8 mouse cellular contexts compared by ENCODE assay signal in the genomic region with DNA sequence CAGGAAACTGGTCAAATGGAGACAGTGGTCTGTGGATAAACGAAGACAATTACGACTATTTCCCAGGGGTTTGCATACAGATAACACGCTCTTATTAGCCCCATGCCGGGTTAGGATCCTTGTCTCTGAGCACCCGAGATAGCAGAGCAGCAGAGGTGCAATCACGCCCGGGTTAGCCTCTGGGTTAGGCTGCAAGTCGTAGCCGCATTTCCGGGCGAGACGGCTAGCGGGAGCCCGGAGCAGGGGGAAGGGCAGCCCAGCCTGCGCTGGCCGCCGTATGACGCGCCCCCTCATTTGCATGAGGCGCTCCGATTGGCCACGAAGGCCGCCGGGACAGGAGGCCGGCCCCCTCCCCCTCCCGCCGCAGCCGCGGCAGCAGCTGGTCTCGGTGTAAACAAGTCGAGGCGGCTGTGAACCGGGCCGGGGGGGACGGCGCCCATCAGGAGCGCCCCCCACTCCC. TPM values are rescaled to one million over a fixed set of nuclear protein-coding genes. Genes with fewer than 3 reads are reported as not detected.
DNase-seq lines count a peak whose midpoint lies in the region; ATAC-seq and TF ChIP-seq lines count a peak whose summit lies in the region.

Gene Ypel3 (plus strand): TSS at position 358 of the 460 bp plus-strand sequence.

- peak within 1 kb of the TSS; percentile 84 for H3K4me2 ChIP-seq in CH12.LX (ENCODE audit: insufficient read depth, low read depth, poor library complexity, severe bottlenecking)
- H3K4me2 ChIP-seq in heart, embryonic 14.5 days (ENCODE audit: low read length) = peak within 1 kb of the TSS; percentile 97
- H3K4me2 ChIP-seq in liver, embryonic 14.5 days (ENCODE audit: low read depth) = peak within 1 kb of the TSS; percentile 92
- H3K4me2 ChIP-seq in stomach, postnatal 0 days (replicated peaks; ENCODE audit: low read depth) = peak within 1 kb of the TSS; percentile 100

- H3K36me3 ChIP-seq in CH12.LX (replicated peaks in 1 of 2; ENCODE audit: control insufficient read depth in 1 of 2, insufficient read depth in 1 of 2, low read length in 1 of 2) = peaks cover 27 to 56% of the 10 kb centered on the region in 2 experiments
- peaks cover 20% of the 10 kb centered on the region for H3K36me3 ChIP-seq in forebrain, embryonic 10.5 days (replicated peaks)
- H3K36me3 ChIP-seq in heart, embryonic 14.5 days (ENCODE audit: control insufficient read depth, insufficient read depth, low read length) = peaks cover 33% of the 10 kb centered on the region
- peaks cover 7% of the 10 kb centered on the region for H3K36me3 ChIP-seq in liver, embryonic 14.5 days (replicated peaks; ENCODE audit: control insufficient read depth, insufficient read depth, low read depth)
- no peaks in the 10 kb centered on the region for H3K36me3 ChIP-seq in stomach, postnatal 0 days (ENCODE audit: control insufficient read depth, insufficient read depth, low read length)

- peak within 1 kb of the TSS; percentile 70 to 89 (median 77) for H3K4me3 ChIP-seq in CH12.LX (replicated peaks in 1 of 3; ENCODE audit: low read depth in 2 of 3, low read length in 2 of 3, poor library complexity in 1 of 3)
- peak within 1 kb of the TSS; percentile 88 for H3K4me3 ChIP-seq in forebrain, embryonic 10.5 days
- peak within 1 kb of the TSS; percentile 83 to 85 for H3K4me3 ChIP-seq in heart, embryonic 14.5 days (ENCODE audit: control insufficient read depth in 1 of 2, insufficient read depth in 1 of 2, low read depth in 1 of 2, low read length in 2 of 2)
- H3K4me3 ChIP-seq in liver, embryonic 14.5 days (ENCODE audit: insufficient read depth in 1 of 2, low read depth in 2 of 2, low read length in 2 of 2) = peak within 1 kb of the TSS; percentile 78 to 87
- H3K4me3 ChIP-seq in stomach, postnatal 0 days (ENCODE audit: low read depth, low read length) = peak within 1 kb of the TSS; percentile 77

- dilution Hi-C loops in CH12.LX (cut with MboI; ENCODE audit: extremely low pct_ligation_motif_present, extremely low pct_unique_long_range_greater_than_20kb, low sequenced_read_pairs) = no loop called here

- no peak for TF ChIP-seq RAD21 in CH12.LX (IDR thresholded peaks at IDR 0.05; ENCODE audit: low read depth, low read length)

- H3K27ac ChIP-seq in CH12.LX (ENCODE audit: insufficient read depth, low read depth) = peak within 1 kb of the TSS; percentile 61
- peak within 1 kb of the TSS; percentile 96 for H3K27ac ChIP-seq in forebrain, embryonic 10.5 days
- peak within 1 kb of the TSS; percentile 89 to 95 for H3K27ac ChIP-seq in heart, embryonic 14.5 days (replicated peaks in 1 of 2; ENCODE audit: control insufficient read depth in 1 of 2, insufficient read depth in 1 of 2, low read depth in 2 of 2, low read length in 2 of 2)
- peak within 1 kb of the TSS; percentile 85 for H3K27ac ChIP-seq in liver, embryonic 14.5 days
- H3K27ac ChIP-seq in stomach, postnatal 0 days (replicated peaks) = peak within 1 kb of the TSS; percentile 92

- TF ChIP-seq EP300 in CH12.LX (IDR thresholded peaks at IDR 0.05; ENCODE audit: low read length) = no peak
- TF ChIP-seq EP300 in liver, embryonic 14.5 days (IDR thresholded peaks at IDR 0.05; ENCODE audit: low read depth) = no peak
- no peak for TF ChIP-seq EP300 in stomach, postnatal 0 days (optimal IDR thresholded peaks at IDR 0.05)

- in situ Hi-C loops in CH12.LX (cut with MboI; ENCODE audit: low pct_ligation_motif_present, low pct_unique_long_range_greater_than_20kb, low sequenced_read_pairs) = no loop called here

- TF ChIP-seq CTCF in CH12.LX (conservative IDR thresholded peaks at IDR 0.05 in 1 of 2, IDR thresholded peaks at IDR 0.05 in 1 of 2; ENCODE audit: low read depth in 2 of 2, low read length in 2 of 2) = no peak
- TF ChIP-seq CTCF in liver, embryonic 14.5 days (IDR thresholded peaks at IDR 0.05; ENCODE audit: low read depth) = 0 out of 2 replicates have a peak, but pooled peaks have one; percentile 18
- TF ChIP-seq CTCF in stomach, postnatal 0 days (IDR thresholded peaks at IDR 0.05; ENCODE audit: low read depth) = peak; percentile 5; the same call in 1 of the 2 replicates

- TF ChIP-seq POLR2A in CH12.LX (IDR thresholded peaks at IDR 0.05; ENCODE audit: low read depth, low read length) = peak; percentile 77

- H3K27me3 ChIP-seq in CH12.LX (replicated peaks) = no peaks in the 10 kb centered on the region
- no peaks in the 10 kb centered on the region for H3K27me3 ChIP-seq in forebrain, embryonic 10.5 days (ENCODE audit: poor library complexity, severe bottlenecking)
- no peaks in the 10 kb centered on the region for H3K27me3 ChIP-seq in heart, embryonic 14.5 days (ENCODE audit: control insufficient read depth, insufficient read depth, low read length)
- no peaks in the 10 kb centered on the region for H3K27me3 ChIP-seq in liver, embryonic 14.5 days (ENCODE audit: control insufficient read depth, insufficient read depth, low read length)
- H3K27me3 ChIP-seq in stomach, postnatal 0 days (ENCODE audit: control insufficient read depth, insufficient read depth, low read length) = no peaks in the 10 kb centered on the region

- peaks cover 14 to 68% of the 10 kb centered on the region in 2 experiments; a peak in 3 of 4 replicates for H3K4me1 ChIP-seq in CH12.LX (ENCODE audit: control insufficient read depth in 1 of 2, insufficient read depth in 2 of 2)
- H3K4me1 ChIP-seq in forebrain, embryonic 10.5 days = peaks cover 59% of the 10 kb centered on the region
- peaks cover 21 to 36% of the 10 kb centered on the region in 2 experiments for H3K4me1 ChIP-seq in heart, embryonic 14.5 days (ENCODE audit: control insufficient read depth in 2 of 2, insufficient read depth in 2 of 2, low read length in 2 of 2)
- peaks cover 7 to 29% of the 10 kb centered on the region in 2 experiments for H3K4me1 ChIP-seq in liver, embryonic 14.5 days (replicated peaks; ENCODE audit: control insufficient read depth in 2 of 2, insufficient read depth in 2 of 2, low read length in 1 of 2)
- peaks cover 11% of the 10 kb centered on the region for H3K4me1 ChIP-seq in stomach, postnatal 0 days (replicated peaks; ENCODE audit: control insufficient read depth, insufficient read depth)

- ATAC-seq in heart, embryonic 14.5 days (ENCODE audit: insufficient number of reproducible peaks, insufficient read depth, low FRiP score, low read depth) = peak; percentile 87
- ATAC-seq in liver, embryonic 14.5 days (ENCODE audit: insufficient read depth) = peak; percentile 90
- ATAC-seq in stomach, postnatal 0 days (ENCODE audit: low FRiP score, low TSS enrichment) = peak; percentile 92

- peak; percentile 90 for DNase-seq in CH12.LX (ENCODE audit: extremely low read depth)
- DNase-seq in c-Kit-positive CD71-negative TER-119-negative erythroid progenitor cells, embryonic 14.5 days (ENCODE audit: low read depth) = peak; percentile 80
- DNase-seq in forebrain, embryonic 10.5 days (ENCODE audit: extremely low spot score, low spot score) = peak; percentile 89
- DNase-seq in kidney, postnatal 14 days = peak; percentile 98
- DNase-seq in liver, embryonic 14.5 days (ENCODE audit: low read depth in 3 of 3, low spot score in 3 of 3) = peak; percentile 85 to 86 (median 86)
- DNase-seq in neural tube, embryonic 10.5 days (ENCODE audit: extremely low spot score, low spot score) = peak; percentile 90
- peak; percentile 97 for DNase-seq in stomach, postnatal 0 days (ENCODE audit: low spot score)

- peaks cover 2% of the 10 kb centered on the region; the same call in 1 of the 2 replicates for H3K79me2 ChIP-seq in CH12.LX (replicated peaks; ENCODE audit: control insufficient read depth, extremely low read depth, insufficient read depth, poor library complexity, severe bottlenecking)

- H3K9ac ChIP-seq in CH12.LX (ENCODE audit: insufficient read depth, low read depth) = peak within 1 kb of the TSS; percentile 100
- H3K9ac ChIP-seq in heart, embryonic 14.5 days (ENCODE audit: low read length) = peak within 1 kb of the TSS; percentile 94
- peak within 1 kb of the TSS; percentile 97 for H3K9ac ChIP-seq in liver, embryonic 14.5 days (replicated peaks)
- peak within 1 kb of the TSS; percentile 96 for H3K9ac ChIP-seq in stomach, postnatal 0 days (ENCODE audit: low read length)

- H3K9me3 ChIP-seq in CH12.LX (replicated peaks; ENCODE audit: low read length) = peaks cover 3% of the 10 kb centered on the region
- H3K9me3 ChIP-seq in forebrain, embryonic 10.5 days = no peaks in the 10 kb centered on the region
- no peaks in the 10 kb centered on the region for H3K9me3 ChIP-seq in heart, embryonic 14.5 days (ENCODE audit: control insufficient read depth, low read length)
- H3K9me3 ChIP-seq in liver, embryonic 14.5 days (ENCODE audit: control insufficient read depth, low read length) = no peaks in the 10 kb centered on the region
- H3K9me3 ChIP-seq in stomach, postnatal 0 days (ENCODE audit: control insufficient read depth, low read length) = no peaks in the 10 kb centered on the region

- under 1% methylated on average over 36 of the region's 37 CpGs for WGBS in forebrain, embryonic 10.5 days
- 0% methylated on average over 30 of the region's 37 CpGs for WGBS in heart, embryonic 14.5 days
- WGBS in liver, embryonic 14.5 days (ENCODE audit: insufficient replicate concordance) = 0% methylated on average over 25 of the region's 37 CpGs
- WGBS in stomach, postnatal 0 days = under 1% methylated on average over 28 of the region's 37 CpGs

TF ChIP-seq in CH12.LX, 34 proteins besides CTCF, POLR2A, EP300 and RAD21 (continues in another document):
- TF ChIP-seq USF1 (IDR thresholded peaks at IDR 0.05; ENCODE audit: low read depth, low read length) = no peak
- no peak; the same call in 1 of the 2 replicates for TF ChIP-seq IRF4 (IDR thresholded peaks at IDR 0.05; ENCODE audit: low read depth, low read length)
- TF ChIP-seq JUND (conservative IDR thresholded peaks at IDR 0.05; ENCODE audit: low read depth, low read length) = no peak
- no peak for TF ChIP-seq ZNF384 (IDR thresholded peaks at IDR 0.05; ENCODE audit: low read depth, low read length)
- TF ChIP-seq SIN3A (IDR thresholded peaks at IDR 0.05; ENCODE audit: low read length) = peak; percentile 96
- TF ChIP-seq ETS1 (conservative IDR thresholded peaks at IDR 0.05; ENCODE audit: low read depth, low read length) = 0 out of 2 replicates have a peak, but pooled peaks have one; percentile 44
- TF ChIP-seq UBTF (IDR thresholded peaks at IDR 0.05; ENCODE audit: low read depth, low read length) = no peak
- no peak; the same call in 1 of the 2 replicates for TF ChIP-seq BHLHE40 (IDR thresholded peaks at IDR 0.05; ENCODE audit: low read depth, low read length)
- no peak for TF ChIP-seq MAX (IDR thresholded peaks at IDR 0.05; ENCODE audit: low read length)

RNA-seq across cellular contexts. Expression of gene Ypel3, which starts in this region (rescaled TPM):
- total RNA-seq in CH12.LX (2012; rRNA removed) (13.9 and 38.9 TPM in 2 replicates), CH12.LX (2014; rRNA removed) (26.0 and 33.9 TPM in 2 replicates)
- polyA plus RNA-seq in CH12.LX (2012; ENCODE audit: insufficient read length, low read depth) = 40.5 and 44.0 TPM in 2 replicates
- 28.9 and 35.0 TPM in 2 replicates for polyA plus RNA-seq in forebrain, embryonic 10.5 days (2016; fragmentation: Nextera tagmentation; extraction: Ambion mirVana)
- 102 and 121 TPM in 2 replicates for polyA plus RNA-seq in heart, embryonic 14.5 days (2014; fragmentation: Nextera tagmentation; extraction: Ambion mirVana)
- polyA plus RNA-seq in liver, embryonic 14.5 days (2012; rRNA removed) = 69.9 and 74.2 TPM in 2 replicates
- polyA plus RNA-seq in liver, embryonic 14.5 days (2014; fragmentation: Nextera tagmentation; extraction: Ambion mirVana) = 76.0 and 83.3 TPM in 2 replicates
- 86.0 and 102 TPM in 2 replicates for polyA plus RNA-seq in stomach, postnatal 0 days (2015; fragmentation: Nextera tagmentation; extraction: Ambion mirVana)

Comparison
In these comparisons a context has a peak if more than half of its experiments do, and no peak if none do; other contexts are left out.
1. Peak in every context shown above with its lines: DNase-seq, ATAC-seq, H3K4me3 ChIP-seq and H3K27ac ChIP-seq.
2. CTCF ChIP-seq: peak in liver, embryonic 14.5 days (single experiment) and stomach, postnatal 0 days (single experiment); none in CH12.LX (0 of 2).